Mouse (Mus musculus) olfactory bulb, adult 2 months (tissue): ENCODE measurements at regions not wholly inside any gene's neighbourhood (a gene's known extent, or its start where the extent isn't known, plus 50 kb on each side); places are given as distances from the start of the nearest gene placed in this dataset.

Experiments
- H3K27ac ChIP-seq: fragments of 200-500 bp; 2 replicates; pipeline ENCODE4 v1.5.1; 2012; ENCODE audit warnings: low read depth, low read length; ENCODE audit not compliant: insufficient read depth
- H3K4me1 ChIP-seq: fragments of 200-500 bp; 2 replicates; pipeline ENCODE4 v1.6.1; 2012; ENCODE audit warnings: low read length; ENCODE audit not compliant: control insufficient read depth, insufficient read depth
- H3K4me3 ChIP-seq: fragments of 200-500 bp; 2 replicates; pipeline ENCODE4 v1.5.1; 2012; ENCODE audit warnings: mild to moderate bottlenecking, low read depth, low read length, moderate library complexity; ENCODE audit not compliant: insufficient read depth
- CTCF ChIP-seq: fragments of 200-500 bp; IDR thresholded peaks from 2 replicates; pipeline ENCODE4 v1.5.1; 2012; ENCODE audit warnings: low read depth, mild to moderate bottlenecking, low read length, moderate library complexity; ENCODE audit not compliant: insufficient read depth
- POLR2A ChIP-seq: fragments of 200-500 bp; IDR thresholded peaks from 2 replicates; pipeline ENCODE4 v1.6.1; 2012; ENCODE audit warnings: mild to moderate bottlenecking, low read depth, low read length, moderate library complexity; ENCODE audit not compliant: insufficient read depth
- WGBS: fragments of 180-500 bp; shearing (Covaris S2); methylation state at CpG from one replicate; pipeline ENCODE4 v1.1.7; 2018; 5-methylcytosine and 5-hydroxymethylcytosine counted together

GRCm38 (mm10) chr7:58151713-58152112, 504.3 kb upstream of the Atp10a start:
- 0 out of 2 replicates have a peak overlapping the region, but pooled peaks have one; percentile 21 for H3K27ac ChIP-seq
- no peak overlapping the region for H3K4me3 ChIP-seq
- TF ChIP-seq POLR2A (no peak), CTCF (no peak)
- no peaks in the 10 kb centered on the region for H3K4me1 ChIP-seq
- 22% methylated on average over 3 of the region's 3 CpGs for WGBS

- no peak overlapping the region for H3K4me3 ChIP-seq
- 55% methylated on average over 4 of the region's 4 CpGs for WGBS
- TF ChIP-seq CTCF (no peak), POLR2A (no peak)
- peaks cover 3% of the 10 kb centered on the region for H3K4me1 ChIP-seq
- no peak overlapping the region for H3K27ac ChIP-seq
Observed at GRCm38 (mm10) chr7:58184913-58185312, 471.1 kb upstream of the Atp10a start.

GRCm38 (mm10) chr7:58217726-58218125, 438.2 kb upstream of the Atp10a start:
- H3K4me1 ChIP-seq, result no peaks in the 10 kb centered on the region
- 89% methylated on average over 2 of the region's 2 CpGs for WGBS
- H3K4me3 ChIP-seq, result no peak overlapping the region
- TF ChIP-seq CTCF, result no peak
- no peak for TF ChIP-seq POLR2A
- no peak overlapping the region for H3K27ac ChIP-seq

GRCm38 (mm10) chr7:58224727-58225126, 431.2 kb upstream of the Atp10a start:
- no peak for TF ChIP-seq CTCF
- no peak for TF ChIP-seq POLR2A
- 71% methylated on average over 1 of the region's 1 CpGs for WGBS
- H3K27ac ChIP-seq, result 0 out of 2 replicates have a peak overlapping the region, but pooled peaks have one; percentile 20

GRCm38 (mm10) chr7:58225713-58226112, 430.3 kb upstream of the Atp10a start:
- TF ChIP-seq POLR2A, result no peak
- TF ChIP-seq CTCF, result no peak
- peaks cover 3% of the 10 kb centered on the region for H3K4me1 ChIP-seq
- H3K27ac ChIP-seq, result peak overlapping the region; percentile 85
- no peak overlapping the region for H3K4me3 ChIP-seq
- 9% methylated on average over 2 of the region's 2 CpGs for WGBS

More at GRCm38 (mm10) chr7:58224727-58225126, 431.2 kb upstream of the Atp10a start:
- H3K4me1 ChIP-seq, result peaks cover 3% of the 10 kb centered on the region
- H3K4me3 ChIP-seq, result no peak overlapping the region

- WGBS, result 42% methylated on average over 3 of the region's 3 CpGs
- peaks cover 3% of the 10 kb centered on the region for H3K4me1 ChIP-seq
- no peak overlapping the region for H3K27ac ChIP-seq
- H3K4me3 ChIP-seq, result no peak overlapping the region
- TF ChIP-seq POLR2A (no peak), CTCF (no peak)
Observed at GRCm38 (mm10) chr7:58230162-58230681, 425.7 kb upstream of the Atp10a start.

- TF ChIP-seq POLR2A (no peak), CTCF (no peak)
- WGBS, result 71% methylated on average over 3 of the region's 3 CpGs
- H3K4me3 ChIP-seq, result no peak overlapping the region
- no peak overlapping the region for H3K27ac ChIP-seq
- H3K4me1 ChIP-seq, result peaks cover under 1% of the 10 kb centered on the region
Observed at GRCm38 (mm10) chr7:58230943-58231342, 425.0 kb upstream of the Atp10a start.

- Histone ChIP-seq H3K4me3 (no peak overlapping the region), H3K27ac (no peak overlapping the region), H3K4me1 (no peaks in the 10 kb centered on the region)
- no peak for TF ChIP-seq POLR2A
- no peak for TF ChIP-seq CTCF
- WGBS, result 61% methylated on average over 3 of the region's 3 CpGs
Observed at GRCm38 (mm10) chr7:58247261-58247660, 408.7 kb upstream of the Atp10a start.
